Mouse (Mus musculus) stomach, embryonic 14.5 days (tissue): Measurements from ENCODE around the gene Kcnip1. TPM values are rescaled to one million over a fixed set of nuclear protein-coding genes. Genes with fewer than 3 reads are reported as not detected.

Experiments used
- ATAC-seq: fragments of 200-750 bp; cut with Nextera tagmentation; 2 replicates; pipeline ENCODE4 v1.8.0; 2017; ENCODE audit warnings: low read depth, moderate TSS enrichment; ENCODE audit not compliant: insufficient number of reproducible peaks, insufficient read depth, low FRiP score
- H3K27ac ChIP-seq: fragments of 300-500 bp; sonication (generic); 2 replicates; pipeline ENCODE4 v1.5.1; 2014; ENCODE audit warnings: mild to moderate bottlenecking, low read length, moderate library complexity, mixed read lengths
- H3K27me3 ChIP-seq: fragments of 300-500 bp; sonication (generic); 2 replicates; pipeline ENCODE4 v1.6.1; 2014; ENCODE audit warnings: low read length, control low read depth, mixed read lengths; ENCODE audit not compliant: control insufficient read depth, insufficient read depth
- H3K36me3 ChIP-seq: fragments of 300-500 bp; sonication (generic); 2 replicates; pipeline ENCODE4 v1.6.1; 2014; ENCODE audit warnings: mild to moderate bottlenecking, control low read depth, low read length, moderate library complexity, mixed read lengths; ENCODE audit not compliant: control insufficient read depth, insufficient read depth
- H3K4me1 ChIP-seq: fragments of 300-500 bp; sonication (generic); 2 replicates; pipeline ENCODE4 v1.6.1; 2014; ENCODE audit warnings: low read length, control low read depth, mixed read lengths; ENCODE audit not compliant: control insufficient read depth, insufficient read depth
- H3K4me2 ChIP-seq: fragments of 300-500 bp; sonication (generic); replicated peaks from 2 replicates; pipeline ENCODE4 v1.6.1; 2014; ENCODE audit warnings: low read depth, low read length, control low read depth
- H3K4me3 ChIP-seq: fragments of 300-500 bp; sonication (generic); 2 replicates; pipeline ENCODE4 v1.5.1; 2014; ENCODE audit warnings: low read depth, low read length, control low read depth
- H3K9ac ChIP-seq: fragments of 300-500 bp; sonication (generic); replicated peaks from 2 replicates; pipeline ENCODE4 v1.6.1; 2014; ENCODE audit warnings: low read depth, mild to moderate bottlenecking, control low read depth, low read length, moderate library complexity, mixed read lengths
- H3K9me3 ChIP-seq: fragments of 300-500 bp; sonication (generic); 2 replicates; pipeline ENCODE4 v1.6.1; 2016; ENCODE audit warnings: low read depth, low read length, control low read depth; ENCODE audit not compliant: control insufficient read depth
- WGBS: fragments of 180-500 bp; shearing (Covaris S2); extraction: QIAGEN DNeasy Blood & Tissue Kit; methylation state at CpG from one replicate; pipeline ENCODE4 v1.1.7; 2014; 5-methylcytosine and 5-hydroxymethylcytosine counted together
- polyA plus RNA-seq: library from polyadenylated mRNA; unstranded; fragments of >200 nt; fragmentation: Nextera tagmentation; extraction: Ambion mirVana; gene quantifications from 2 replicates; pipeline ENCODE4 v1.2.1, GENCODE M21; 2014

The Kcnip1 gene
- polyA plus RNA-seq, 1 experiment from 2014 or later, result 11.1 TPM

- ATAC-seq, result no peak
- Histone ChIP-seq H3K4me1 (peaks cover 2% of the 10 kb centered on the region; the same call in 1 of the 2 replicates), H3K9ac (no peak overlapping the region), H3K9me3 (no peaks in the 10 kb centered on the region), H3K27ac (no peak overlapping the region), H3K36me3 (no peaks in the 10 kb centered on the region), H3K4me2 (no peak overlapping the region), H3K4me3 (no peak overlapping the region), H3K27me3 (no peaks in the 10 kb centered on the region)
- WGBS, result 83% methylated on average over 6 of the region's 6 CpGs
These were observed 35.4 kb downstream of the Kcnip1 start for GRCm38 (mm10) chr11:33957595-33957994.

- H3K9me3 ChIP-seq, result no peaks in the 10 kb centered on the region
- no peak overlapping the region for H3K27ac ChIP-seq
- H3K36me3 ChIP-seq, result no peaks in the 10 kb centered on the region
- no peaks in the 10 kb centered on the region for H3K27me3 ChIP-seq
- H3K9ac ChIP-seq, result no peak overlapping the region
- WGBS, result 77% methylated on average over 5 of the region's 5 CpGs
- ATAC-seq, result no peak
- H3K4me2 ChIP-seq, result no peak overlapping the region
- no peak overlapping the region for H3K4me3 ChIP-seq
- no peaks in the 10 kb centered on the region for H3K4me1 ChIP-seq
These were observed 36.3 kb downstream of the Kcnip1 start for GRCm38 (mm10) chr11:33956623-33957022.

GRCm38 (mm10) chr11:33955982-33956381, 37.0 kb downstream of the Kcnip1 start:
- no peak overlapping the region; the same call in 1 of the 2 replicates for H3K27ac ChIP-seq
- H3K4me2 ChIP-seq, result no peak overlapping the region
- no peaks in the 10 kb centered on the region for H3K4me1 ChIP-seq
- 0 out of 2 replicates have a peak, but pooled peaks have one; percentile 20 for ATAC-seq
- H3K36me3 ChIP-seq, result no peaks in the 10 kb centered on the region
- 64% methylated on average over 4 of the region's 4 CpGs for WGBS
- H3K9ac ChIP-seq, result no peak overlapping the region
- H3K4me3 ChIP-seq, result no peak overlapping the region
- no peaks in the 10 kb centered on the region for H3K9me3 ChIP-seq
- H3K27me3 ChIP-seq, result no peaks in the 10 kb centered on the region

GRCm38 (mm10) chr11:33951684-33952625, 41.0 kb downstream of the Kcnip1 start:
- 76% methylated on average over 8 of the region's 8 CpGs for WGBS
- Histone ChIP-seq H3K9me3 (no peaks in the 10 kb centered on the region), H3K4me1 (no peaks in the 10 kb centered on the region), H3K4me2 (no peak overlapping the region), H3K27ac (no peak overlapping the region), H3K36me3 (no peaks in the 10 kb centered on the region), H3K4me3 (no peak overlapping the region), H3K27me3 (no peaks in the 10 kb centered on the region), H3K9ac (no peak overlapping the region)
- ATAC-seq, result no peak

- WGBS, result 57% methylated on average over 5 of the region's 5 CpGs
- H3K4me1 ChIP-seq, result no peaks in the 10 kb centered on the region
- H3K9ac ChIP-seq, result no peak overlapping the region
- H3K36me3 ChIP-seq, result no peaks in the 10 kb centered on the region
- no peak overlapping the region for H3K4me3 ChIP-seq
- no peaks in the 10 kb centered on the region for H3K9me3 ChIP-seq
- no peaks in the 10 kb centered on the region for H3K27me3 ChIP-seq
- ATAC-seq, result no peak
- no peak overlapping the region for H3K27ac ChIP-seq
- H3K4me2 ChIP-seq, result no peak overlapping the region
These were observed 41.8 kb downstream of the Kcnip1 start for GRCm38 (mm10) chr11:33951155-33951554.

- Histone ChIP-seq H3K4me3 (no peak overlapping the region), H3K36me3 (no peaks in the 10 kb centered on the region), H3K4me2 (no peak overlapping the region), H3K9ac (no peak overlapping the region), H3K27ac (no peak overlapping the region), H3K4me1 (no peaks in the 10 kb centered on the region), H3K9me3 (no peaks in the 10 kb centered on the region), H3K27me3 (no peaks in the 10 kb centered on the region)
- ATAC-seq, result no peak
- 86% methylated on average over 4 of the region's 4 CpGs for WGBS
These were observed 46.5 kb downstream of the Kcnip1 start for GRCm38 (mm10) chr11:33946501-33946900.

- H3K27me3 ChIP-seq, result no peaks in the 10 kb centered on the region
- H3K4me1 ChIP-seq, result no peaks in the 10 kb centered on the region
- no peak overlapping the region for H3K9ac ChIP-seq
- WGBS, result 88% methylated on average over 9 of the region's 9 CpGs
- H3K27ac ChIP-seq, result no peak overlapping the region
- no peaks in the 10 kb centered on the region for H3K9me3 ChIP-seq
- no peak overlapping the region for H3K4me3 ChIP-seq
- no peak for ATAC-seq
- H3K36me3 ChIP-seq, result no peaks in the 10 kb centered on the region
- no peak overlapping the region for H3K4me2 ChIP-seq
These were observed 48.1 kb downstream of the Kcnip1 start for GRCm38 (mm10) chr11:33944786-33945328.

GRCm38 (mm10) chr11:33944067-33944785, 48.7 kb downstream of the Kcnip1 start:
- no peaks in the 10 kb centered on the region for H3K4me1 ChIP-seq
- no peaks in the 10 kb centered on the region for H3K27me3 ChIP-seq
- no peak overlapping the region for H3K9ac ChIP-seq
- no peak overlapping the region for H3K4me2 ChIP-seq
- ATAC-seq, result no peak
- H3K9me3 ChIP-seq, result no peaks in the 10 kb centered on the region
- no peaks in the 10 kb centered on the region for H3K36me3 ChIP-seq
- no peak overlapping the region for H3K27ac ChIP-seq
- WGBS, result 59% methylated on average over 4 of the region's 4 CpGs
- H3K4me3 ChIP-seq, result no peak overlapping the region
